Mouse (Mus musculus) induced T-regulatory cell, adult 2 months (primary cell): ENCODE measurements around the gene Snx5.

Experiments
- DNase-seq: peaks from one replicate; pipeline ENCODE4 v3.0.0-alpha.2; 2012; ENCODE audit warnings: low read depth

Snx5 gene

DNA sequence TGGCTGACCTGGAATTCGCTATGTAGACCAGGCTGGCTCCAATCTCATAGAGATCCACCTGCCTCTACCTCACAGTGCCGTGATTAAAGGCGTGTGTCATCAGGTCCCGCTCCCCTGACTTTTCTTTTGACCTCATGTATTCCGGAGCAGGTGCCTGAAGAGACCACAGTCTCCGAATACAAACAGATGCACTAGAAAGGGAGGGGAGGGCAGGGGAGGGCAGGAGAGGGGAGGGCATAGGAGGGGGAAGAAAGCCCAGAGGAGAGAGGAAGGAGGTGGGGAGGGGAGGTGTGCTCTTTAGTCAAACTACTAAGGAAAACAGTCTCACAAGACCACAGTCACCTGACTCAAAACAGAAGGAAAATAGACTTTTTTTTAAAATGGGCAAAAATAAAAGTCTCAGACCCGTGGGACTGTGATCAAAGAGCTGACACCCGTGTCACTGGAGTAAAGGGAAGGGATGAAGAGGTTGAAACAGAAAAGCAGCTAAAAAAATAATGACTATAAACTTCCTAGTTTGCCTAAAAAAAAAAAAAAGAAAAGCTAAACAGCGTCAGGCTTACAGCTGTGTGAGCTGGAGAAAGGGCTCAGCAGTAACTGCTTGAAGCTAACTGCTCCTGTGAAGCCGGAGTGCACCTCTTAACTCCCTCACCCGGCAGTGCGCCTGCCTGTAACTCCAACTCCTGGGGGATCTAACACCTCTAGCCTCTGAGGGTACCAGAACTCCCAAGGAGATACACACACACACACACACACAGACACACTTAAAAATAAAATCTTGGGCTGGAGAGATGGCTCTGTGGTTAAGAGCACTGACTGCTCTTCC is 42.0 kb downstream of the Snx5 start:
- peak; percentile 49 for DNase-seq

- no peak for DNase-seq
Measured at GRCm38 (mm10) chr2:144226906-144227586, 43.7 kb downstream of the Snx5 start.

GRCm38 (mm10) chr2:144224351-144224750 is 46.4 kb downstream of the Snx5 start:
- DNase-seq = peak; percentile 66

DNA sequence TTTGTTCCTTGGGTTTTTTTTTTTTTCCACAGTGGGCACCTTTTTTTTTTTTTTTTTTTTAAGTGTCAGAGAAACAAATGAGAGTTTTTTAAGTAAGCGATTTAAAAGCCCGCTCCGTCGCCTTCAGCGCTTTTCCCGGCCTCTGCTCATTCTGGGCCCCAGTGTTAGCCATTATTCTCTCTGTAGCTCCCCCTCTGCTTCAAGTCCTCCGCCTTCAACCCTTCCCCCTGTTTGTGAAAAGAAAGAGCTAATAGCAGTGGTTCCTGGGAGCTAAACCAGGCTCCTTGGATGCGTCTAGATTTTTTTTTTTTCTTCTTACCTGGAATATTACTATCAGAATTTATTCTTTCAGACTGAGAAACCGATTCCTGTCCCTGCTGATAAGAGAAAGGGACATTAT is 55.1 kb downstream of the Snx5 start:
- no peak for DNase-seq

DNA sequence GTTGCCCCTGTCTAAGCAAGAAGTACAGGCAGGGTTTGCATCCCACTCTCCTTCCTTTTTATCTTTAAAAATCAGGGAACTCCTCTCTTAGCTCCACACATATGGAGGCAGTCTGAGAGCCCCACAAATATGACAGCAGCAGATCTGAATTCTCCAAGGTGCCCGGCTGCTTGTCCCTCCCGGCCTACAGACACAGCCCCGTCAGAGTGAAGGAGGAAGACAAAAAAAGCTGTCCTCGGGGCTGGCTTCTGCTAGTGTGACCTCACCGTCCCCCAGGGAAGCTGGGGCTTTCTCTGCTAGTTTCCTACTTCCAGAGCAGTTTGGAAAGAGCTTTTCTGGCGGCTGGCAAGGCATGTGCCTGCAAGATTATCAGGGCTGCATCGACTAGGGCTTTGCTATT is 55.5 kb downstream of the Snx5 start:
- no peak for DNase-seq

DNA sequence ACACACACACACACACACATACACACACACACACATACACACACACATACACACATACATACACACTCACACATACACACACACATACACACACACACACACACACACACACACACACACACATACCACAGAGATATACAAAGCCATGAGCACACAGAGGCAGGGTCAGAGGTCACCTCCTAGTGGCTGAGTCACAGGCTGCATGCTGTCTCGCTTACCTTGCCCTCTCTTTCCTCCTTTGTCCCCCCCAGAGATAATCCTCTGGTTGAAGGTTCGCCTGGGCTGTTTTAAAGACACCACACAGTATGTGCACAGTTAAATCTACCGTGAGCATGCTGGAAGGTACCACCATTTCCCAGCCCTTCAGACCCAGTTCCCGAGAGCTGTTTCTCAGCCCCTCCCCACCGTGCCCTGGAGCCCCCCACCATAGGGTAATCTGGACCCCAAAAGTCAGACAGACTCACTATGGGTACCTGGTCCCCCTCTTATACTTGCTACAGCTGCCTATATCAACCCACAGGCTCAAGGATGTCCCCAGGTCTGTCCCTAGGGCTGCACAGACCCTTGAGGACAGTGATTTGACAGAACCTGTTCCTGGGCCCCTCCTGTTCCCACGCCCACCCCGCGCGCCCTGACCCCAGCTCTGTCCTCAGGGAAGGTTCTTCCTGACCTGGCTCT is 56.1 kb downstream of the Snx5 start:
- DNase-seq = no peak

GRCm38 (mm10) chr2:144213803-144214202 is 56.9 kb downstream of the Snx5 start:
- DNase-seq = peak; percentile 72

GRCm38 (mm10) chr2:144209425-144209824 is 61.3 kb downstream of the Snx5 start:
- DNase-seq = no peak

GRCm38 (mm10) chr2:144207365-144207764 is 63.3 kb downstream of the Snx5 start:
- DNase-seq = no peak

- no peak for DNase-seq
Measured at GRCm38 (mm10) chr2:144203001-144203400, 67.7 kb downstream of the Snx5 start.

GRCm38 (mm10) chr2:144202567-144202966 is 68.1 kb downstream of the Snx5 start:
- no peak for DNase-seq

DNA sequence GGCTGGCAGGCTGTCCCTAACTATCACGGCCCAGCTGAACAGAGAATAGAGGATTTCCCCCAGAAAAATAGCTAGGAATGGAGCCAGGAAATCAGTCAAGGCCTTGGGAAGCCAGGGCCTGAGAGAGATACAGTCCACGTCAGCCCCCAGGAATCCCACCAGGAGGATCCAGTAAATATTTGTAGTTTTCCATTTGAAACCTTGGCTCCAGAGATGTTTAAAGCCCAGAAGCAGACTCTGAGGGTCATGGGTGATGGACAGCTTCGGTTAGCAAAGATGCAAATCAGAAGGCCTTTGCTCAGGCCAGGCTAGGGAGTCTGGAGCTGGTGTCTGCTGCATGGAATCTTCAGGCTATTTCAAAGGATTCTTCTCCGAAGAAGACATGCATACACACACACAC is 68.6 kb downstream of the Snx5 start:
- no peak for DNase-seq
